Mouse (Mus musculus): ENCODE data around the gene Atp8b4. TPM values are rescaled to one million over a fixed set of nuclear protein-coding genes. Genes with fewer than 3 reads are reported as not detected.
"Not testable (repeated sequence)": the region's sequence is repeated elsewhere in the genome, so short reads cannot be mapped to it uniquely, and the experiment has no call there.

Atp8b4 gene
- not detected for total RNA-seq (2021)

DNA sequence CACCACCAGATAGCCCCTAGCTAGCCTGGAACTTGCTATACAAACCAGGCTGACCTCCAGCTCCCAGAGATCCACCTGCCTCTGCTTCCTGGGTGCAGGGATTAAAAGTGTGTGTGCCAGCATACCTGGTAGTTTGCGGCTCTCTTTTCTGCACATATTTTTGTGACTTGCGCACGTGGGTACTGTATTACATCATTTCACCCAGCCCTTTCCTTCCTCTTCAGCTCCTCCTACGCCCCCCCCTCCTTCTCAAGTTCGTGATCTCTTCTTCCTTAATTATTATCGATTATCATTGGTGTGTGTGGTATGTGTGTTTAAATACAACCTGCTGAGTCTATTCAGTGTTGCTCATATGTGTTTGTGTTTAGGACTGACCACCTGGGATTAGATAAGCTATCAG, at the start of gene Atp8b4:
Atp8b4 (minus strand) TSS at position 154 of the 400 bp plus-strand sequence.
- intact Hi-C loops (cut with DNase I): no loop called here
- DNase-seq (ENCODE audit: low spot score in 2 of 2): no peak

DNA sequence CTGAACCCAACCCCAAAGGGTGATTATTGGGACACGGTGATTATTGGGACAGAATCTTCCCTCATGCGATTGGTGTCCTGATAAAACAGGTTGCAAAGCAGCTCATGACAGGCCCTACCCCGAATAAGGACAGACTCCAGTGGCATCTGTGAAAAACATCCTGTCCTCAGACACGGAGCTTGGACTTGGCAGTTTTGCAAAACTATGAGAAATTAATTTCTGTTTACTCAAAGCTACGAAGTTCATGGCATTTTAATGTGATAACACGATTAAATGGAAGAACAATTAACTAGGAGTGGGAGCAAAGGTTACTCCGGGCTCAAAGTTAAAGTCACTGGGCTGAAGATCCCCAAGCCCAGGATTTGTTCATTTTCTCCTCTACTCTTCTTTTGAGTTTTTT, 49.2 kb upstream of the Atp8b4 start:
- no peak for DNase-seq (ENCODE audit: low spot score in 2 of 2)

DNA sequence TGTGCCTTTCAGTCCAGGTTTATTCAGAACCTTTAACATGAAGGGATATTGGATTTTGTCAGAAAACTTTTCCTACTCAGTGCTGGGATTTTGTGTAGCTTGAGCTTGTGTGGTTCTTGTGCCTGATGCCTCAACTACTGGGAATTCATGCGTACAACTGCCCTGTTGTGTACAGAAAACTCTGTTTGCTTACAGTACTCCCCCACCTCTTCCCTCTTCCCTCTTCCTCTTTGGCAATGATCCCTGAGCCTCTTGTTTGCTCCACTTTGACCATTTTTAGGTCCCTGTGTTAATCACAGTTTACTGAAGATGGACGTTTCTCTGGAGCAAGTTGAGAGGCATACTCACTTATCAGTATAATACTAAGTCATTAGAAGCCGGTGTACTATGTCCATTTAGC, 45.9 kb upstream of the Atp8b4 start:
- intact Hi-C loops (cut with DNase I): no loop called here

More for the DNA sequence above, 49.2 kb upstream of the Atp8b4 start:
- intact Hi-C loops (cut with DNase I): no loop called here

DNA sequence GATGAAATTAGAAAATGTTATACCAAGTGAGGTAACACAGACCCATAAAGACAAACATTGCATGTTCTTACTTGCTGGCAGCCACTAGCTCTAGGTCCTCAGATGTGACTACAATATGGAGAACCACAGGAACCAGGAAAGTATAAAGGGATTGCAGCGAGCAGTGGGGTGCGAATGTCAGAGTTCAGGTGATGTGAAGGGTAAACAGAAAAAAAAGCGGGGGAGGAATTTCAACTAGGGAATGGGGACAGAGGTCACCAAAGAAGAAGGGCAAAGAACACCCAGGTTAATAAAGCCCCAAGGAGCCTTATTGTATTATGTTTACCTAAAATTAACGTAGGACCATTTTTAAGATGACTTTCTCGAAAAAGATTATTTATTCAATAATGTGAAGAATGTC, 44.8 kb upstream of the Atp8b4 start:
- no peak for DNase-seq (ENCODE audit: low spot score in 2 of 2)
- intact Hi-C loops (cut with DNase I): no loop called here

More for the DNA sequence above, 45.9 kb upstream of the Atp8b4 start:
- DNase-seq (ENCODE audit: low spot score in 2 of 2): no peak

DNA sequence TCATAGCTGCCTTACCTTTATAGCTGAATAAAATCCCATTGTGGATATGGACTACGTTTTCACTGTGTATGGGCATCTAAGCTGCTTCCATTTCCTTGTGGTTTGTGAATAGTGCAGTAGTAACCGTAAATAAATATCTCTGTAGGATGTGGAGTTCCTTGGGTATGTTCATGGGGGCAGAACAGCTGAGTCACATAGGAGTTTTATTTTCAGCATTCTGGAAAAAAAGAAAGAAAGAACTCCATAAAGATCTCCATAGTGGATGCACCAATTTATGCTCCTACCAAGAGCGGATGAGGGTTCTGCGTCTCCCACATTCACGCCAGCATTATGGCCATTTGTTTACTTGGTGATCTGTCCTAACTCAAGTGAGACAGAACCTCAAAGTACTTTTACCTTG, 41.7 kb upstream of the Atp8b4 start:
- intact Hi-C loops (cut with DNase I): no loop called here
- DNase-seq (ENCODE audit: low spot score in 2 of 2): no peak

DNA sequence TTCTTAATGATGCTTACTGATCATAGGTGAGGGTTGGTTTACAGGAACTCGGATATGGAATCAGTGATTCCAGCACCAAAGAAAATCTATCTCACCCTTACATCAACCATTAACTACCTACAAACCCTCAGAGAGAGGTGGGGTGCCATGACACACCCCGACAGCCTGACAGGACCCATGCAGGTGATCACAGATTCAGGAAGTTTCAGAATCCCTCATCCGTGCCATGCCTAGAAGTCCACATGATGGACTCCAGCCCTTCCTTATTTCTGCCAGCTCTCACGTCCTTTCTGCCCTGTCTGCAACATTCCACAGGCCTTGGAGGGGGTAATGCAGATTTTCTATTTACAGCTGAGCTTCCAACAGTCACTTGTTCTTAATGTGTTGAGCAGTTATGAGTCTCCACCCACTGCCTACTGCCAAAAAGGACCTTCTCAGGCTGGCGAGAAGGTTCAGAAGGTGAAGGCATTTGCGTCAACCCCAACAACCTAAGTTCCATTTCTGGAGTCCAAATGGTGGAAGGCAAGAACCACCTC, 40.0 kb upstream of the Atp8b4 start:
- DNase-seq (ENCODE audit: low spot score in 2 of 2): no peak
- intact Hi-C loops (cut with DNase I): no loop called here

DNA sequence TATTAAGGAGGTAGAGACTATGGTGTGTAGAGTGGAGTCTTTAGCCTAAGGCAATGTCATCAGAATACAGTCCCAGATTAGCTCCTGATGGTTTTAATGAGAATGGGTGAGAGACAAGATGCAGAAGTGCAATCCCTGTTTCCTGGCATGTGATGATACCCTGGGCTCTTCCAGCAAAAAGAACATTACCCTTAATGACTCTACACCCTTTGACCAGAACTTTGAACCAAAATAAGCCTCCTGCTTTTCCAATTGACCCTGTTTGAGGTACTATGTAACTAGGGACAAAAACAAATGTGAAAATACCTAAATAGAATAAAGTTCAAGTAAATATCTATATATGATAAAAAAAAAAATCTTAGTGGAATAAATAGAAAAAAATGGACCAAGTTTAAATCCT, 37.2 kb upstream of the Atp8b4 start:
- DNase-seq (ENCODE audit: low spot score in 2 of 2): no peak
- intact Hi-C loops (cut with DNase I): no loop called here

DNA sequence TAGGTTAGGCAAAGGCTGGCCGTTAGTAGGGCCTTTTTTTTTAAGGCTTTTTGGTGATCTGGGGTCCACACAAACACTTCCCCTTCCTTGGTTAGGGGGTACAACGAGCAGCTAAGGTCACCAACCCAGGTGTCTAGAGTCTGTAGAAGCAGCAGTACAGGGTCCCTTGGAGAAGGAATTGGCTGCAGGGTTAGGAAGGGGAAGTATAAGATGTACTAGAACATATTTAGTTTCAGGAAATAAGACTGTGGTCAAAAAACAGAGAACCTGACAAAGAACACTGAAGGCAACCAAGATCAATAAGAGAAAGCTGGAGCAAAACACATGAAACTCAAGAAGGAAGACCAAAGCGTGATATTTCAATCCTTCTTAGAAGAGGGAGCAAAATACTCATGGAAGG, 30.1 kb upstream of the Atp8b4 start:
- no peak for DNase-seq (ENCODE audit: low spot score in 2 of 2)
- intact Hi-C loops (cut with DNase I): no loop called here

DNA sequence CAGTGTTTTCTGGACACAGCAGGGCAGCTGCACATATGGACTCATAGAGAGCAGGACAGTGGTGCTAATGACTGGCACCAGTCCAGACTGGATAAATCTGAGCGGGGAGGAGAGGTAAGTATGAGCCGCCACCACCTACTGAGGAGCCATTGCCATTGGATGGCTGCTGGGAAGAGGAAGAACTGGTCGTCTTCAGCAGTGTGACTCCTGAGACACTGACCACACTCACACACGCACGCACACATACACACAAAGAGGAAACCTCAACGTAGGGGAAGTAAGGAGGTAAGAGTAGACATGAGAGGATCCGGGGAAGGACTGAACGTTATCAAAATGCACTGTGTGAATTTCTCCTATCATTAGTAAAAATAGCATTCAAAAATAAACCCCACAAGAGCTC, 27.0 kb upstream of the Atp8b4 start:
- DNase-seq (ENCODE audit: low spot score in 2 of 2): no peak
- intact Hi-C loops (cut with DNase I): loop anchor here (10.0 kb wide), 1 partner anchor 523 kb away; no protein-coding TSS in a partner anchor

DNA sequence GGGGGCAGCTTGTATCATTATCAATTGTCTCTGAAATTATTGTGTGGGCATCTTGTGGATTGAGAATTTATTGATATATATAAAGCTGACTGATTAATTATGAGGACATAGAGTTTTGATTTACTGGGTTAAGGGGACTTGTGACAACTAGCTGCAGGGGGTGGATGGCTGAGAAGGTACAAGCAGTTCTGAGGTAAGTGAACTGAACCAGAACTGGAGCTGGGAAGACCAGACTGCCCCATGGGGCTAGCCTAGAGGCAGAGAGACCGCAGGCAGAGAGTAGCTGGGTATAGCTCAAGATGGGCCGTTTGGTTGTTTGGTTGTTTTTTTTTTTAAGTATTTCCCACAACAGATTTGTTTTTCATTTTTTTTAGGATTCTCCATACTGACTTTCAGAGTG, 23.8 kb upstream of the Atp8b4 start:
- intact Hi-C loops (cut with DNase I): loop anchor here (5.0 to 10.0 kb wide), 4 partner anchors 97 to 867 kb away; no protein-coding TSS in a partner anchor
- no peak for DNase-seq (ENCODE audit: low spot score in 2 of 2)

DNA sequence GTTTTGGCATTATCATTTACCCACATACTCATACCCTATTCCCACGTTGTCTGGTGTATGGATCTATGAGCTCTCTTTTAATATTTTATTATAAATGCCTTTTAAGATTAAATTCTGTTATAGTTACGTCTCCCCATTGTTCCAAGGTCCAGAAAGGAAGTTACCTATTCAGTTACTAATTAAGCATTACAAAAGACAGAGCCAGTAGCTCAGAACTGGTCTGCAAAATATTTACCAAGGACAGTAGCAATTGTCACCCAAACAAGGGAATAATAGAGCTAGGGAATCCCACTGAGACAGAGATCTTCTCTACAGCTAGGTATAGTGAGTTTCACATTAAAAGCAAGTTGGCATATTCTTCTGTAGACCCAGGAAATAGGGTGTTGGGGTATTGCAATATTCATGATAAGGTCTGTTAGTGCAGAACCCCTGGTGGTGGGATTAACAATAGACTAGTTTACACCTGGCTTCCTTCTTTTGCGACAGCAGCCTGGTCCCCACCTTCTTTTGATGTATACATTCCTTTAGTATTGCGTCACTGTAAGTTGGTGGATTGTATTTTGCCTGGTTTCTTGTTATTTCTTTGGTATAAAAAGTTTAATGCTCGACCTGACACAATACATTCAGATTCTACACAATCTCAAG, 22.7 kb upstream of the Atp8b4 start:
- not testable (repeated sequence) for DNase-seq (ENCODE audit: low spot score in 2 of 2)
- intact Hi-C loops (cut with DNase I): loop anchor here (5.0 to 10.0 kb wide), 4 partner anchors 96 to 866 kb away; no protein-coding TSS in a partner anchor

DNA sequence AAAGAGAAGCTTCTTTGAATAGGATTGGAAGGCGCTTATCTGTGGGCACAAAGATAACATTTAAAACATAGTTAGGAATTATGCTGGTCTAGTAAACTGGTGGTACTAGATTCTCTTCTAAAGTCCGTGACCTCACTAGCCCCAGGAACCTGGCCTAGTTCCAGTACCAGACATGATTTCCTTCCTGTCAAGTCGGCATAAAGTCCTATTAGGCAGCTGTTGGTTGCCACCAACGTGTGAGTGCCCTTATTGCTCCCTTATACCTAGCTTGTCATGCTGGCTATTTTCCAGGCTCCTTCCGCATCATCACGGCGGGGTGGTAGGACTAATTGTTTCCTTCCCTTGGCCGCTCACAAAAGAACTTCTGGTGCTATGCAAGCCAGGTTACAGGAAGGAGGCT, 21.6 kb upstream of the Atp8b4 start:
- intact Hi-C loops (cut with DNase I): loop anchor here (5.0 to 10.0 kb wide), 4 partner anchors 95 to 865 kb away; no protein-coding TSS in a partner anchor
- no peak for DNase-seq (ENCODE audit: low spot score in 2 of 2)

DNA sequence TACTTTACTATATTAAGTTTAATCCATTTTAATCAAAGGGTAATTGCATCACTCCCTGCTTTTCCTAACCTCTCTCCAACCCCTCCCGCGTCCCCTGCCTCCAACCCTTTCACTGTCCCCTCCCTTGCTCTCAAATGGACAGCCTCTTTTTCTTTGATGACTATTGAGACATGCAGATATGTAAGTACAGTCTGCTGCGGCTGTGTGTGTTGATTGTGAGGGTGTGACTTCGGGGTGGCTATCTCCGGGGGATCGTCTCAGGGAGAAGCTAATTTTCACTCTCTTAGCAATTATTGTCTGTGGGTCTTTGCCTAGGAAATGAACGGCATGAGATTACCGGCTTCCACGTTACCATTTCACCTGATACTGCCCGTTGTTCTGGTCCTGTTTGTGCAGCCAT, 21.0 kb upstream of the Atp8b4 start:
- no peak for DNase-seq (ENCODE audit: low spot score in 2 of 2)
- intact Hi-C loops (cut with DNase I): loop anchor here (5.0 to 10.0 kb wide), 4 partner anchors 94 to 864 kb away; no protein-coding TSS in a partner anchor

DNA sequence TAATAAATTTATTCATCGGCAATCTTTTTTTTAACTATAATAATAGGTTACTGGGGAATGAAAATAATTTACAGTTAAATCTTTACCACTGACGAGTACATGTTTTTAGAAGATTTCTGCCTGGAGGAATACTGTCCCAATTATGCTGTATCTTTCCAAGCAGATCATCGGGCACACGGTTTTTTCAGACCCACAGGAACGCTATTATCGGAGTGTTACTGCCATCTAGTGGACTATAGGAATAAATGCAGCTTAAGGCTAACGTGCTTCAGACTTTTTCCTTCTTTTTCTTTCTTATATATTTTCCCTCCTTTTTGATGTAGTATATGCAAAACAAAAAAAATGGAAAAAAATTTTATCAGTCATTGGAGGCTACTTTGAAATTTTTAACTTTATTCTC, 20.4 kb upstream of the Atp8b4 start:
- intact Hi-C loops (cut with DNase I): loop anchor here (5.0 to 10.0 kb wide), 4 partner anchors 94 to 864 kb away; no protein-coding TSS in a partner anchor
- DNase-seq (ENCODE audit: low spot score in 2 of 2): no peak

DNA sequence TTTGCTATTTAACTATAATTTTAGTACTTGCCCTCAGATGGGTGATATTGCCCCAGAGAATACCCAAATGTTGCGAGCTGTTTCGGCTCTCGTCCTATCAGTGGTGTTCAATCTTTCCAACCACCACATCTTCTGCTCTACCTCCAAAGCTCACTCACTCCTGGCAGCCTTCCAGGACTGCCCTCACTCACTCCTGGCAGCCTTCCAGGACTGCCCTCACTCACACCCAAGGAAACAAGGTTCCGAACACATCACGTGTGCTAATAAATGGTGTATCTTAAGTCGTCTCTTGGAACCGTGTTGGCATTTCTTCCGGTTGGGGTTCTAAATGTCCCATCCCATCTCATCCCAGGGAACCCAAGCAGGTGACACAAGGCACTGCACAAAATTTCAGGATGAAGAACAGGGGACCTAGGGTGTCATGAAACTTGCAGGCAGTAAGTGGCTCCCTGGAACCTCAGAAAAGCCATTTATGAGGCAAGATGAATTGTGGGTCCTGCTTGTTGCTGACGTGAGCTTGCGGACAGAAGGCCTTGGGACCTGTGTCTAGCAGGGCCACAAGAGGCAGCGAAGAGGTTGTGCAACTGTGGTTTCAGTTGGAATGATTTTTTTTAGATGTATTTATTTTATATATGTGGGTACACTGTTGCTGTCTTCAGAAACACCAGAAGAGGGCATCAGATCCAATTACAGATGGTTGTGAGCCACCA, 19.6 kb upstream of the Atp8b4 start:
- intact Hi-C loops (cut with DNase I): loop anchor here (5.0 to 10.0 kb wide), 4 partner anchors 93 to 863 kb away; no protein-coding TSS in a partner anchor
- DNase-seq (ENCODE audit: low spot score in 2 of 2): no peak

DNA sequence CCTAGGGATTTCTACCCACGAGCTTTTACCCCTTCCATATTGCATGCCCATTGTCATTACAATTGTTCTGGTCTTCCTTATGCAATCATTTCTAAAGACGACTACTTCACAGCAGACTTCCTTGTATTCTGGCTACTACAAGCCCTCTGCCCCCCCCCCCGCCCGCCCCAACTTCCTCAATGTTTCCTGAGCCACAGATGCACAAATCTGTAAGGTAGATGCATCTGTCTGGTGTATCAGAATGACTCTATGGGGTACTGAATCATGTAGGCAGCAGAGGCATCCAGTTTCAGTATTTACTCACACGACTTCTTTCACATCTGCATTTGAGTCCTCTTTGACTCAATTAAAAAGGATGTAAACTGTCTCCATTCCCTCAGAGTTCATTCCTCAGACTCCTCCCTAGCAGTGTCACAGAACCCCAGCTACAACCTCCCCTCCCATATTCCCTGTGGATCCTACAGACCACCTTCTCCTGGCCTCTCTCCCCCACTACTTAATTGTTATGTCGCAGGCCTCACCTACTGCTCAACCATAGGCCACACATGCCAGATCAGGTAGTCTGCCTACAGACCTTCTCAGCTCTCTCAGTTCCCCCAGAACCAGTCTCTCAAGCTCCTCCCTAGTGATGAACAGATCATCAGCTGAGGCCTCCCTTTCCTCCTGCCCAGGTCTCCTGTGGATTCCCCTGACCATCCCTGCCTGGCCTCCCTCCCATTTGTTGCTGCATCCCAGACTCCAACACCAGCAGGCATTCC, 14.8 kb upstream of the Atp8b4 start:
- intact Hi-C loops (cut with DNase I): no loop called here
- no peak for DNase-seq (ENCODE audit: low spot score in 2 of 2)

DNA sequence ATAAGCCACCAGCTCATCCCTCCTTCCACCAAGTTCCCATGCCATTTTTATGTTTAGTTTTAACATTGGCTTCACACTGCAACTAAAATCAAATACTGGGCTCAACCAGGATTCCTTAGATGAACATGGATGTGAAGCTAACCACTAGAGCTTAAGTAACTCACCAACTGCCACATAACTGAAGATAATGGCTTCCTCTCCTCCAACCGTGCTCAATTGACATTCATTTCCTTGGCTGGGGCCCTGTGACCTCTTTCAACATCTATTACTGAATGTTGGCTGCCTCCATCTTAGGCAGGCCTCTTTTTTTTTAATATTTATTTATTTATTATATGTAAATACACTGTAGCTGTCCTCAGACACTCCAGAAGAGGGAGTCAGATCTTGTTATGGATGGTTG, 7.8 kb upstream of the Atp8b4 start:
- intact Hi-C loops (cut with DNase I): no loop called here
- DNase-seq (ENCODE audit: low spot score in 2 of 2): no peak

DNA sequence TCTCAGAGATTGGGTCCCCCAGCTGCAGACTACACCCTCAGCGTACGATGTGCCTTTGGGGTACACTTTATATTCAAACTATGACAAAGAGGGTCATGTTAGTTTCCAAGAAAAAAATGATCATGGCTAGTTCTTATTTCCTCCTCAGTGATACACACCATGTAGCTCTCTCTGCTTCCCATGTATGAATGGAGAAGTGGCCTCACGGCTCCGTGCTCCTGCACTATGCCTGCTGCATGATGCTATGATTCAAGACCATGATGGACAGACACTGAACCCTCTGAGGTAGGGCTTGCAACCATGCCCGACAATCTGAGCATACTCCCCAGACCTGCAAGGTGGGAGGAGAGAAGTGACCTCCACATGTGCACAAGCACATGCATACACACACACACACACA, 7.0 kb upstream of the Atp8b4 start:
- no peak for DNase-seq (ENCODE audit: low spot score in 2 of 2)
- intact Hi-C loops (cut with DNase I): no loop called here

DNA sequence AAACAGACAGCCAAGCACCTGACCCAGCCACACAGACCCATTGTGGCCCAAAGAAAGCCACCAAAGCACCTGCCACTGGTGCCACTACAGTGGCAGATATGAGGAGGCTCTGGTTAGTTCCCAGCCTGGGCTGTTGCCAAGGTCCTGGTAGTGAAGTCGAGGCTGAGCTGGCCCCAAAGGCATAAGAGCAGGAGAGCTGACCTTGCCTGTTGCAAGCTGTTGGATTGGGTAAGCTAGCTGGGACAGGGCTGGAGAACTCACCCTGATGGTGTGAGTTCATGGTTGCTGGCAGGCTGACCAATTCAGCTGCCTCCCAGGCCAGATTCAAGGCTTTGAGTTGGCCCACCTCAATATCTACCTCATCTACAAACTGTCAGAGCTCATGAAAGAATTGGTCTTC, 4.7 kb upstream of the Atp8b4 start:
- intact Hi-C loops (cut with DNase I): no loop called here
- DNase-seq (ENCODE audit: low spot score in 2 of 2): no peak

DNA sequence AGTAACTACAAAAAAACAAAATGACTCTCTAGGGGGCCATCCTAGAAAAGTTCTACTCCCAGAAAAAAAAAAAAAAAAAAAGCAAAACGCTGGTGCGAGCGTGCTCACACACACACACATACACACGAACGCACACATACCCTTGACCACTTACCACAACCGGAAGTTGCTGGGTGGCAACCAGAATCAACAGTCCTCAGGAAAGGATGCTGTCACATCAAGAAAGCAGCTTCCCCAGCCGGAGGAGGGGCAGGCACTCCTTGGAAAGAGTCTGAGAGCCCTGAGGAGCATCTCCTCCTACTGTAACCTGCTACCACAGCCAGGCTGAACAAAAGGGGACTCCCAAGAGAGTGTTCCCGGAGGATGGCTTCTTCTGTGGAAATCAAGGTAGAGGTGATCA, 744 bp downstream of the Atp8b4 start:
- no peak for DNase-seq (ENCODE audit: low spot score in 2 of 2)
- intact Hi-C loops (cut with DNase I): no loop called here
